Mouse (Mus musculus): ENCODE results near the gene C1qb. TPM values are rescaled to one million over a fixed set of nuclear protein-coding genes. Genes with fewer than 3 reads are reported as not detected.

C1qb gene
- polyA plus RNA-seq, 1 experiment = 2.6 TPM

GRCm38 (mm10) chr4:136842033-136842432 lies 44.0 kb downstream of the C1qb start:
- no peak overlapping the region for H3K4me3 ChIP-seq (replicated peaks)
- no peaks in the 10 kb centered on the region for H3K4me1 ChIP-seq (ENCODE audit: control insufficient read depth)
- no peak for TF ChIP-seq TAL1 (IDR thresholded peaks at IDR 0.05; ENCODE audit: low read length)
- no peak for TF ChIP-seq GATA1 (IDR thresholded peaks at IDR 0.05; ENCODE audit: low read length)
- no peaks in the 10 kb centered on the region for H3K9me3 ChIP-seq (ENCODE audit: control insufficient read depth, low read length)
- peaks cover 24% of the 10 kb centered on the region for H3K27me3 ChIP-seq (ENCODE audit: control insufficient read depth)
- no peaks in the 10 kb centered on the region for H3K36me3 ChIP-seq (ENCODE audit: control insufficient read depth)

GRCm38 (mm10) chr4:136841056-136841455 lies 44.9 kb downstream of the C1qb start:
- H3K9me3 ChIP-seq (ENCODE audit: control insufficient read depth, low read length) = no peaks in the 10 kb centered on the region
- TF ChIP-seq TAL1 (IDR thresholded peaks at IDR 0.05; ENCODE audit: low read length) (no peak), GATA1 (IDR thresholded peaks at IDR 0.05; ENCODE audit: low read length) (no peak)
- H3K36me3 ChIP-seq (ENCODE audit: control insufficient read depth) = no peaks in the 10 kb centered on the region
- H3K27me3 ChIP-seq (ENCODE audit: control insufficient read depth) = peaks cover 34% of the 10 kb centered on the region
- no peak overlapping the region for H3K4me3 ChIP-seq (replicated peaks)
- no peaks in the 10 kb centered on the region; the same call in 1 of the 2 replicates for H3K4me1 ChIP-seq (ENCODE audit: control insufficient read depth)

- no peaks in the 10 kb centered on the region; the same call in 1 of the 2 replicates for H3K4me1 ChIP-seq (ENCODE audit: control insufficient read depth)
- no peaks in the 10 kb centered on the region for H3K9me3 ChIP-seq (ENCODE audit: control insufficient read depth, low read length)
- TF ChIP-seq GATA1 (IDR thresholded peaks at IDR 0.05; ENCODE audit: low read length) (no peak), TAL1 (IDR thresholded peaks at IDR 0.05; ENCODE audit: low read length) (no peak)
- H3K4me3 ChIP-seq (replicated peaks) = no peak overlapping the region
- no peaks in the 10 kb centered on the region for H3K36me3 ChIP-seq (ENCODE audit: control insufficient read depth)
- H3K27me3 ChIP-seq (ENCODE audit: control insufficient read depth) = peaks cover 60% of the 10 kb centered on the region
These were observed 47.5 kb downstream of the C1qb start for GRCm38 (mm10) chr4:136838462-136838861.

- TF ChIP-seq GATA1 (IDR thresholded peaks at IDR 0.05; ENCODE audit: low read length) (no peak), TAL1 (IDR thresholded peaks at IDR 0.05; ENCODE audit: low read length) (no peak)
- H3K27me3 ChIP-seq (ENCODE audit: control insufficient read depth) = peaks cover 64% of the 10 kb centered on the region
- H3K4me1 ChIP-seq (ENCODE audit: control insufficient read depth) = no peaks in the 10 kb centered on the region; the same call in 1 of the 2 replicates
- no peak overlapping the region for H3K4me3 ChIP-seq (replicated peaks)
- no peaks in the 10 kb centered on the region for H3K9me3 ChIP-seq (ENCODE audit: control insufficient read depth, low read length)
- no peaks in the 10 kb centered on the region for H3K36me3 ChIP-seq (ENCODE audit: control insufficient read depth)
These were observed 48.0 kb downstream of the C1qb start for GRCm38 (mm10) chr4:136838026-136838425.

- TF ChIP-seq GATA1 (IDR thresholded peaks at IDR 0.05; ENCODE audit: low read length) (no peak), TAL1 (IDR thresholded peaks at IDR 0.05; ENCODE audit: low read length) (no peak)
- no peaks in the 10 kb centered on the region; the same call in 1 of the 2 replicates for H3K4me1 ChIP-seq (ENCODE audit: control insufficient read depth)
- H3K4me3 ChIP-seq (replicated peaks) = no peak overlapping the region
- H3K27me3 ChIP-seq (ENCODE audit: control insufficient read depth) = peaks cover 78% of the 10 kb centered on the region
- H3K9me3 ChIP-seq (ENCODE audit: control insufficient read depth, low read length) = no peaks in the 10 kb centered on the region
- H3K36me3 ChIP-seq (ENCODE audit: control insufficient read depth) = no peaks in the 10 kb centered on the region
These were observed 49.5 kb downstream of the C1qb start for GRCm38 (mm10) chr4:136836387-136836931.

GRCm38 (mm10) chr4:136835621-136836386 lies 50.2 kb downstream of the C1qb start, which contains the start of gene Ephb2:
Gene Ephb2, minus strand, starts transcription at chr4:136835988.
- Histone ChIP-seq H3K36me3 (ENCODE audit: control insufficient read depth) (no peaks in the 10 kb centered on the region), H3K27me3 (ENCODE audit: control insufficient read depth) (peaks cover 81% of the 10 kb centered on the region), H3K4me3 (replicated peaks) (no peak within 1 kb of the TSS), H3K4me1 (ENCODE audit: control insufficient read depth) (no peaks in the 10 kb centered on the region; the same call in 1 of the 2 replicates), H3K9me3 (ENCODE audit: control insufficient read depth, low read length) (no peaks in the 10 kb centered on the region)
- TF ChIP-seq GATA1 (IDR thresholded peaks at IDR 0.05; ENCODE audit: low read length) = no peak
- TF ChIP-seq TAL1 (IDR thresholded peaks at IDR 0.05; ENCODE audit: low read length) = no peak

- peaks cover 81% of the 10 kb centered on the region for H3K27me3 ChIP-seq (ENCODE audit: control insufficient read depth)
- H3K36me3 ChIP-seq (ENCODE audit: control insufficient read depth) = no peaks in the 10 kb centered on the region
- no peaks in the 10 kb centered on the region; the same call in 1 of the 2 replicates for H3K4me1 ChIP-seq (ENCODE audit: control insufficient read depth)
- H3K4me3 ChIP-seq (replicated peaks) = no peak overlapping the region
- TF ChIP-seq GATA1 (IDR thresholded peaks at IDR 0.05; ENCODE audit: low read length) (no peak), TAL1 (IDR thresholded peaks at IDR 0.05; ENCODE audit: low read length) (no peak)
- no peaks in the 10 kb centered on the region for H3K9me3 ChIP-seq (ENCODE audit: control insufficient read depth, low read length)
These were observed 51.0 kb downstream of the C1qb start for GRCm38 (mm10) chr4:136834815-136835620.

- H3K4me3 ChIP-seq (replicated peaks) = no peak overlapping the region
These were observed 51.6 kb downstream of the C1qb start for GRCm38 (mm10) chr4:136834439-136834814.

More at GRCm38 (mm10) chr4:136834439-136834814, 51.6 kb downstream of the C1qb start:
- Histone ChIP-seq H3K9me3 (ENCODE audit: control insufficient read depth, low read length) (no peaks in the 10 kb centered on the region), H3K27me3 (ENCODE audit: control insufficient read depth) (peaks cover 82% of the 10 kb centered on the region), H3K36me3 (ENCODE audit: control insufficient read depth) (no peaks in the 10 kb centered on the region), H3K4me1 (ENCODE audit: control insufficient read depth) (no peaks in the 10 kb centered on the region; the same call in 1 of the 2 replicates)
- TF ChIP-seq TAL1 (IDR thresholded peaks at IDR 0.05; ENCODE audit: low read length) (no peak), GATA1 (IDR thresholded peaks at IDR 0.05; ENCODE audit: low read length) (no peak)
